Mouse (Mus musculus) layer of hippocampus, postnatal 10 days (tissue): ENCODE data around the gene Hoxc4. TPM values are rescaled to one million over a fixed set of nuclear protein-coding genes. Genes with fewer than 3 reads are reported as not detected.

Experiments
- DNase-seq, 2 experiments: peaks; one replicate each; pipeline ENCODE4 v3.0.0; 2021; ENCODE audit warnings: low spot score in 2 of 2
- microRNA-seq, 2 experiments: library from miRNA; unstranded; fragments of <30 nt; microRNA quantifications; one replicate each; pipeline ENCODE4 v1.2.0; 2021
- total RNA-seq, 2 experiments: library from RNA; stranded (reverse); gene quantifications; 2 replicates each; pipeline ENCODE4 v1.2.3; 2021

Hoxc4 gene
- total RNA-seq, 2 experiments from 2014 or later, result not detected

DNA sequence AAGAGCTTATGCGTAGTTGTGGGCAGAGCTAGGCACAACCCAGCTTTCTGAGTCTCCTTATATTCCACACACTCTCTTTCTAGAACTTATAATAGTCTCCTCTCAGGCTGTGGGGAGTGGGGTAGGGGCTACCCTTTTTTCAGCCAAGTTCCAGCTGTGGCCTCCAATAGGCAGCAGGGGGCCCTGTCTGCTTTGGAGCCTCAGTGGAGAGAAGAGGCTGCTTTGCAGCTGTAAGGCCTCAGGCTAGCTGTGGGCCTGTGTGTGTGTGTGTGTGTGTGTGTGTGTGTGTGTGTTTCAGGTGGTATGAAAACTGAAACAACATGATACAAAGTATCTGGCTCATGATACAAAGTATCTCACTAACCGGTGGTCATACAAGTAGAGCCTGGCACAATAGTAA is 58.9 kb downstream of the Hoxc4 start:
- DNase-seq, result no peak

- no peak for DNase-seq
Measured at GRCm38 (mm10) chr15:103082622-103083021, 63.9 kb downstream of the Hoxc4 start.

DNA sequence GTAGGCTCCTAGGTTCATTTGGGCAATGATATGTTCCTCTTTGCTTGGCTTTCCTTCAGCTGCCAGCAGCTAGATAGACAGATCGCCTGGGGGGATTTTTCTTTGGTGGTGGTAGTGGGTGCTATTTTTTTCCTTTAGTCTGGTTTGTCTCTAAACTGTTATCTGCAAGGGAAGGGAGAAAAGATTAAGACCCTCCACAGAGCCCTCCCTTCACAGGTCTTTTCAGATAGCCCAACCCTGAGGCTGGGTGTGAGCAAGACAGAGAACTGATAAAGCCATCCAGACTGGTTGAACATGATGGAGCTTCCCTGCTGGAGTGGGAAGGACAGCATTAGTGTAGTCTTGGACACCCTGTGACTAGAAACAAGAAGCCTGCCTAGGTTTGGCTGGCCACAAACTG is 64.9 kb downstream of the Hoxc4 start:
- no peak for DNase-seq

- no peak for DNase-seq
Measured at GRCm38 (mm10) chr15:103084944-103085343, 66.2 kb downstream of the Hoxc4 start.

DNA sequence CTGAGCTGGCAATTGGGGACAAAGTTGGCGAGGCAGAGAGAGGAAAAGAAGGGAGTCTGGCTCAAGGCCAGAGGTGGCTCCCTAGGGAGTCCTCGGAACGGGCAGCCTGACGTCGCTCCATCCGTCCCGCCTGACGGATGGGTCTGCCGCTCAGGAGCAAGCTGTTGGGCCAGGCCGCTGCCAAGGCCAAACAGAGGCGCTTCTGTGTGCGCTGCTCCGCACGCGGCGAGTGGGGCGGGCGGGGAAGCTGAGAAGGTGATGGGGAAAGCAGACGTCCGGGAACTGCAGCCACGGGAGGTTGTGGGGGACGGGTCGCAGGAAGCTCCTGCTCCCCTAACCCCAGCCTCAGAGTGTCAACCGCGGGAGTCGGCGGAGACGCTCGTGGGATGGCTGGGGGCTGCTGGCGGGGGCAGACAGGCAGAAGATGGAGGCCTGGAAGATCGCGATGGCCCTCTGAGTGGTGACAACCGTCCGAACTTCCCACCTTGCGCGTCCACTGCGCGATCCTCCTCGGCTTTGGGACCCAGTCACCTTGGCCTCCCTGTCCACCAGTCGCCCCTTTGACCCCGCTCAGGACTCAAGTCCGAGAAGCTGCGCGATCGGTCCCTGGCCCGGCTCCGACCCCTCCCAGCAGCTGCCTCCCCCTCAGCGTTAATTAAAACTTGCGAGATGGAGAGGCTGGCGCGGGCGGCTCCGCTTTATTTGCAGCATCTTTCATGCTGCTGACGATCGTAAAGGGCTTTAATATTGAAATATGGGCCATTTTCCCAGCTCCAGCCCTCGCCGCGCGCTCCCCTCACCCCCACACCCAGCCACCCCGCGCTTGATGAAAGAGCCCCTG is 67.3 kb downstream of the Hoxc4 start:
- peak in 1 of 2 experiments; percentile 41 for DNase-seq

Small RNA genes lying within 50 kb of the gene (microRNA-seq; reads per million reads assigned to microRNA genes)
- gene Mir196a-2 (0 to 0.98 reads per million in 2 experiments), gene Mir615 (0.89 to 0.98 reads per million in 2 experiments)

Other genes with a start within 250 kb of the Hoxc4 start
- gene Hoxc13, start 97.8 kb upstream of the Hoxc4 start, total RNA-seq, result not detected
- not detected for gene Hoxc12, start 82.2 kb upstream of the Hoxc4 start, total RNA-seq
- gene Hoxc11, start 64.5 kb upstream of the Hoxc4 start, total RNA-seq, result not detected
- not detected for gene Hoxc10, start 52.1 kb upstream of the Hoxc4 start, total RNA-seq
- gene Hoxc5, start 51.5 kb upstream of the Hoxc4 start, total RNA-seq, result not detected
- gene Hoxc9, start 42.5 kb upstream of the Hoxc4 start, total RNA-seq, result not detected
- gene Hoxc8, start 28.3 kb upstream of the Hoxc4 start, total RNA-seq, result not detected
- gene Hoxc6, start 20.7 kb upstream of the Hoxc4 start, total RNA-seq, result not detected
- gene Smug1, start 148.2 kb downstream of the Hoxc4 start, total RNA-seq, result 10 to 100 TPM; 15.1 to 17.4 TPM
- 100 to 1,000 TPM; 181 to 188 TPM for gene Cbx5, start 220.9 kb downstream of the Hoxc4 start, total RNA-seq
- 100 to 1,000 TPM; 399 to 417 TPM for gene Hnrnpa1, start 221.5 kb downstream of the Hoxc4 start, total RNA-seq
- under 1 TPM in 1 of 2 experiments, not detected in 1; 0.39 TPM for gene Nfe2, start 239.5 kb downstream of the Hoxc4 start, total RNA-seq